Mouse (Mus musculus) liver, adult 2 months (tissue): ENCODE measurements around the gene Acvrl1.

Experiments used
- CTCF ChIP-seq: fragments of 200-500 bp; IDR thresholded peaks from 2 replicates; pipeline ENCODE4 v1.5.1; 2011; ENCODE audit warnings: low read depth, low read length, control low read depth
- POLR2A ChIP-seq: fragments of 200-500 bp; IDR thresholded peaks from 2 replicates; pipeline ENCODE4 v1.6.1; 2011; ENCODE audit warnings: low read length, control low read depth; ENCODE audit not compliant: insufficient read depth; ENCODE audit errors: extremely low read depth

DNA sequence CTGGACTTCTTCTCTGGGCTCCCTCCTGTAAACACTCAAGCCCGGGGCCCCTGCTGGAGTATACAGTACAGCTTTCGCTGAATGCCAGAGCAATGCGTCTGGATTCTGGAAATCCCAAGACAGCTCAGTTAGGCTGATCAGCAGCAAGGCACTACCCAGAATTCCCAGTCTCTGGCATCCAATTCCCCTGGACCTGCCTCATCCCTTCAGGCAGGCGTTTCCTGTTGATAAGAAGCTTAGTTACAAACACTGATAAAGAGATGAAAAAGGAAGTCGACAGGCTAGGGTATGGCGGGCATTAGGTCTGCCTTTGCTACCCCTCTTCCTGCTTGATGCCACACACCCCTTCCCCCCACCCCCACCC, 19.6 kb downstream of the Acvrl1 start:
- no peak for TF ChIP-seq POLR2A
- no peak for TF ChIP-seq CTCF
